Mouse (Mus musculus) cerebellum, adult 18-20 months (tissue): ENCODE results near the gene Luc7l3.

Experiments used
- DNase-seq, 2 experiments: peaks; one replicate each; pipeline ENCODE4 v3.0.0; 2021

Gene Luc7l3

DNA sequence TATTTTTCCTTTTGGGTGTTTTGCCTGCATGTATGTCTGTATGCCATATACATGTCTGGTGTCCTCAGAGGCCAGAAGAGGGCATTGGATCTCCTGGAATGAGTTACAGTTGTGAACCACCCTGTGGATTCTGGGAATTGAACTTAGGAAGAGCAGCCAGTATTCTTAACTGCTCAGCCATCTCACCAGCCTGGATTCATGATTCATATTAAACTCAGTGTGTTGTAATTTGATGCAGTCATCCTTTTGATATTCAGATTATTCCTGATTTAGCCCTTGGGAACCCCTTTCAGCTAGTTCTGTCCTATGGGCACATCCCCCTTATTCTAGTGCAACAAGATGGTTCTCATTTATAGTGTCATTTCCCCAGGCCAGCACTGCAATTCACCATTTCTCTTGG lies 14.8 kb upstream of the Luc7l3 start:
- no peak for DNase-seq

DNA sequence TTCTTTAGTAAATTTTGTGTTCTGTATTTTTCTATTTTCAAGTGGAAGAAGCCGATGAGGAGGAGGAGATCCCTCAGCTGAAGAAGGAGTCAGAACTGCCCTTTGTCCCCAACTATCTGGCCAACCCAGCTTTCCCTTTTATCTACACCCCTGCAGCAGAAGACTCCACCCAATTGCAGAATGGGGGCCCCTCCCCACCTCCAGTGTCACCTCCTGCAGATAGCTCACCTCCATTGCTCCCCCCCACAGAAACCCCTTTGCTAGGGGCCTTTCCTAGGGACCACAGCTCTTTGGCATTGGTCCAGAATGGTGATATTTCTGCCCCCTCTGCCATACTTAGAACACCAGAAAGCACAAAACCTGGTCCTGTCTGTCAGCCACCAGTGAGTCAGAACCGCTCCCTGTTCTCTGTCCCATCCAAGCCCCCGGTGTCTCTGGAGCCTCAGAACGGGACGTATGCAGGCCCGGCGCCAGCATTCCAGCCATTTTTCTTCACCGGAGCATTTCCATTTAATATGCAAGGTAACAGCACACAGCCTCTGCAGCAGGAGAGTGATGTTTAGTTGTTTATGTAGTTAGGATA lies 12.7 kb upstream of the Luc7l3 start:
- DNase-seq, result no peak

GRCm38 (mm10) chr11:94332726-94333125 lies 10.9 kb upstream of the Luc7l3 start:
- no peak for DNase-seq

DNA sequence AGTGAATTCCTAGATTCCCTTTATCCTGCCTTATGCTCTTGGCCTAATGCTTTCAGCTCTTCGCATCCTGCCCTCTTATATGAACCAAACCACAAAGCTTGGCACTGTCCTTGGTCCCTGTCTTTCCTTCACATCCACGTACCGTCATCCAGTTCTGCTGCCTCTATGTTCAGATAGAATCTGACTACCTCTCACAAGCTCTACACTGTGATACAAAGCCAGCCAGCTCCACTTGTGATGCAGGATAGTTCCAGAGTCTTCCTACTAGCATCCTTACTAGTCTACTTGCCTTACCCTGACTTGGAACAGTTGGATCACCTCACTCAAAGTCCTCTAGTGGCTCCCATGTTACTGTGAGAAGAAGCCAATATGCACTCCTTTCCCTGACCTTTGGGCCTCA lies 8.4 kb upstream of the Luc7l3 start:
- DNase-seq, result no peak

DNA sequence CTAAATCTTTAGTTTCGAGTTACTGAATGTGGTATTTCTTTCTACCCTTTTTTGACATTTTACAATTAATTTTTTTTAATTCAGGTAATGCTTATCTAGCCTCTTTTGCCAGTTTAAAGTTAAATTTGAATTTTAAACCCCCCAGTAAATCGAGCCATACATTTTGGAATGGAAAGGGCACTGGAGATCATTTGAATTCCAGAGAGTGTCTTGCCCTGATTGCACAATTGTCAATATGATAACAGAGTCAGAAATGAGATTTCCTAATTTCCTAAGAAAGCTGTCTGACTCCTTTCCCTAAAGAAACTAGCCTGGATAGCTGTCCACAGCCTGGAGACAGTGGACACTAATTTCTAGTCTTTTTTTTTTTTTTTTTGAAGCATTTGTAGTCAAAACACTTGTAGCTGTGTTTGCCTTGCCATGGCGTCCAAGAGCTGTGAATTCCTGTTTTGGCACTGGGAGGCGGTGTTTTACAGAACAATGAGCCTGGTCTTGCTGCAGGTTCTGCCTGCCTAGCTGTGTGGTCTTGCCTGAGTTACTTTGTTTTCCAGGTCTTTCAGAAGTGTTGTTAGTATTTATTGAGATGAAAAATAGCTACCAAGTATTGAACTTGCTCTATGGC lies 7.6 kb upstream of the Luc7l3 start:
- peak; percentile 72 to 82 for DNase-seq

DNA sequence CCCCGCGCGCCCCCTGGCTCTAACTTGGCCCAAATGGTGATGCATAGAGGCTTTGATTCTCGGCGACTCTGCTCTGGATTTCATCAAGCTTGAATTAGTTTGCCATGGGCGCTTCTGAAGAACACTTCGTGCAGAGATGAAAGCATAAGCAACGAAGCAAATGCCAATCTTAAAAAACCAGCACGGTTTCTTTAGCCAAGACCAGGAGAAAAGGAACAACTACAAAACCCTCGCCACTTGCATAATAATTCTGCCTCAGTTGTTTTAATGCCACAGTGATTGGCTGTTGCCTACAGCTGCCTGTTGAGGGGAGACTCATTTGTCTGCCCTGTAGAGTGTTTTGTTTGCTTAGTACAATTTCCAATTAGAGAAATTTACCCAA lies 6.8 kb upstream of the Luc7l3 start:
- peak in 1 of 2 experiments; percentile 40 for DNase-seq

DNA sequence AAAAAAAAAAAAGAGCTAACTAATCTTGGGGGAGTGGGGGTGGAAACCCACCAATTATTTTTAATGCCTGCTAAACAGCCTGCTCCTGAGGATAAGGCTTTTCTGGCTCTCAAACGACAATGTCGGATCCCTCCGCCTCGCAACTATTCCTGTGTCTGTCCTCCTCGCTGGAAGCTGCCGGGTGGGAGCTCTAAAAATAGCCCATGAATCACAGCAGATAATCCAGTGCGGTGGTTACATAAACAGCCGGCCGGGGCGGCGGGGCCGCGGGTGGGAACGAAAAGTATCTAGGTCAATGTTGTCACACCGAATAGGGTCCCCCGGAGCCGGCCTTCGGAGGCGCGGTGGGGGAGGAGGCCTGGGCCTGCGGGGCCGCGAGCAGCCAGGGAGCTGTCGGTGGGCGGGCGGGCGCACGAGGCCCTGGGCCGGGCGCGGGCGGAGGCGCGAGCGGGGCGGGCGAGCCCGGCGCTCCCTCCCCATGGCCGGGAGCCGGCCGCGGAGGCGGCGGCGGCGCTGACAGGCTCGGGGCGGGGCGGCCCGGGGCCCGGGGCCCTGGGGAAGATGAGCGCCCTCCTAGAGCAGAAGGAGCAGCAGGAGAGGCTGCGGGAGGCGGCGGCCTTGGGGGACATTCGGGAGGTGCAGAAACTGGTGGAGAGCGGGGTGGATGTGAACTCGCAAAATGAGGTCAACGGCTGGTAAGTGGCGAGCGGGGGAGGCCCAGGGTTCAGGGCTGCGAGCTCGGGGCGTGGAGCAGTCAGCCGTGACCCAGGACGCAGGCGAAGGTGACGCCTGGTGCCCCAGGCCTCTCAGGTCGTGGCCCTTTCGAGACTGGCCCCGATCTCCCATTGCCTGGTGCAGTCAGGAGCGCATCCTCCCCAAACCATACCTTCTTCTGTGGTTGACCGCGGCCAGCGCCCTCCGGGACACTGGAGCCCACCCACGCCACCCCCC lies 6.2 kb upstream of the Luc7l3 start, which contains the start of gene Ankrd40:
Ankrd40 (plus strand) TSS at position 309 of the 951 bp plus-strand sequence.
- peak; percentile 96 to 98 for DNase-seq

DNA sequence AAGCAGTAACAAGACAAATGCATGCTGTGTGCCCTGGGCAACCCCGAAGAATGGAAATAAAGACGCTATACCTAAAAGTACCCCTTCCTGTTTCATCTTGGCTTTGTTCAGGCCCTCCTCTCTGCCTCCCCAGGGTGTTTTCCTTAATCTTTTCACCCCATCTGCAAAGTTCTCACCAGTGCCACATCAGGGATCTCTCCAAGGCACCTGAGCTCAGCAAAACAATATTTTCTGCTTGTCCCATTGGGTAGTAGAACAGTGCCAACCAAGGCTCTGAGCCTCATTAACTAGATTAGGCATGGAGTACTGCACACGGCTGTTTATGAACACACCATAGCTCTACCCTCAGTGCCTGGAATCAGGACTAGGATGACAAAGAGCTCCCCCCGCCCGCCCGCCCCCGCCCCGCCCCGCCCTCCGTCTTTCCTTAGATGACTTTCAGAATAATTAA lies 5.2 kb upstream of the Luc7l3 start:
- DNase-seq, result peak; percentile 70 to 75

GRCm38 (mm10) chr11:94324618-94325017 lies 2.8 kb upstream of the Luc7l3 start:
- no peak for DNase-seq

- DNase-seq, result no peak
Measured at GRCm38 (mm10) chr11:94323271-94323925, 1.6 kb upstream of the Luc7l3 start.

- no peak for DNase-seq
Measured at GRCm38 (mm10) chr11:94322636-94323035, 848 bp upstream of the Luc7l3 start.

DNA sequence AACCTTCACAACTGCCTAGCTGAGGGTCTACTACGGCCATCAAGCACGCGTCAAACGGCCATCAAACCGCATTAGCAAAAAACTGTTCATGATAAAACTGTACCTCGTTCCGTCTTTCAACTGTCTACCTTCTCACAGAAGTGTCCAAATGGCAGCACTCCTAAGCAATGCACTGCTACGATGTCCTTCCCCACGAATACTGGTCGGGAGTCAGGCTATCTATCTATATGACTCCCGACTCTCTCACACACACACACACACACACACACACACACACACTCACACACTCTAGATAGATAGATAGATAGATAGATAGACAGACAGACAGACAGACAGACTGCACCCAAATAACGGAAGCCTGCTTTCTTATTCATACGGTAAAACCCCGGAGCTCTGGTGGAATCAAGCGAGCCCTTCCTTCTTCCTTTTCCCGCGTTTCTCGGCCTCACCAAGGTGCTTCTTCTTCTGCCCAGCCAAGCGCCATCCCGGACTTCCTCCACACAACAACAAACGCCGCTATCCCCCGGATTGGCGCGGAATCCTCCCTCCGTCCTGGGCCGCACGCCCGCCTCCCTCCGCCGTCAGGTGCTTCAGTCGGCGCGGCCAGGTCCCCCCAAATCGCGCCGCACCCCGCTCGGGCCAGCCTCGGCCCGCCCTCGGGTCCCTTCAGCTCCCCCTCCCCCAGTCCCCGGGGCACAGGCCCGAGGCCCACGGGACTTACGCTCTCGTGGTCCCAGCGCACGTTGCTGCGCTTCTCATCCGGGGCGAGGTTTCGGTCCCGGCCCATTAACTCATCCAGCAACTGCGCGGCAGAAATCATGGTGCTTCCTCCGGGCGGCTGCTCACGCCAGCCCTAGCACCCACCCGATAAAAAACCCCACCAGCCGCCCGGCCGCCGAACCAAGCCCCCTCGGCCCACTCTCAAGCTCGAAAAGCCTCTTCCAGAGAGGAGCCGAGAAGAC lies 538 bp downstream of the Luc7l3 start:
- DNase-seq, result peak in 1 of 2 experiments; percentile 60

GRCm38 (mm10) chr11:94318056-94318455 lies 3.7 kb downstream of the Luc7l3 start:
- DNase-seq, result no peak

- DNase-seq, result no peak
Measured at GRCm38 (mm10) chr11:94317515-94317914, 4.3 kb downstream of the Luc7l3 start.

DNA sequence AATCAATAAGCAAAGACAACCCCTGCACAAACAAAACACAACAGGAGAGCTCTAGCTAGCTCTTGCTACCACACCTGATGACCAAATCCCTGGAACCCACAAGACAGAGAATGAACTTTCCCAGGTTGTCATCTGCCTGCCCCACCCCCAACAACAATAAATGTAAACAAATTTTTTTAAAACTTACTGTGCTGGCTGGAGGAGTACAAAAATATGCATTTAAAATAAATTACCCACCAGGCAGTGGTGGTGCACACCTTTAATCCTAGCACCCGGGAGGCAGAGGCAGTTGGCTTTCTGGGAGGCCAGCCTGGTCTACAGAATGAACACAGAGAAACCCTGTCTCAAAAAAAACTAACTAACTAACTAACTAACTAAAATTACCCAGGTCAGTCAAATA lies 4.8 kb downstream of the Luc7l3 start:
- no peak for DNase-seq

DNA sequence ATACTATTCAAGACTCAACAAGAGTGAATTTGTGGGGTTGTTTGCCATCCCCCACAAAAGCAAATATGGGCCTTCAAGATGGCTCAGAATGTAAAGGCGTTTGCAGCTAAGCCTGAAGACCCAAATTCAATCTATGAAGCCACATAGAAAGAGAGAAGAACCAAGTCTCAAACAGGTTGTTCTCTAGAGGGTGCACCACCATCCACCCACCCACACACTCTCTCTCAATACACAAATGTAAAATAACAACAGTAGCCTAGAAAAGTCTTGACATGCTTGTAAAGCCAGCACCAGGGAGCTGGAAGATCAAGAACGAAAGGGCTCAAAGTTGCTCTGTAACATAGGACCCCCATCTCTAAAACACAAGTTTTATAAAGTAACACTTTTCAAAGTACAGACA lies 5.3 kb downstream of the Luc7l3 start:
- DNase-seq, result no peak

DNA sequence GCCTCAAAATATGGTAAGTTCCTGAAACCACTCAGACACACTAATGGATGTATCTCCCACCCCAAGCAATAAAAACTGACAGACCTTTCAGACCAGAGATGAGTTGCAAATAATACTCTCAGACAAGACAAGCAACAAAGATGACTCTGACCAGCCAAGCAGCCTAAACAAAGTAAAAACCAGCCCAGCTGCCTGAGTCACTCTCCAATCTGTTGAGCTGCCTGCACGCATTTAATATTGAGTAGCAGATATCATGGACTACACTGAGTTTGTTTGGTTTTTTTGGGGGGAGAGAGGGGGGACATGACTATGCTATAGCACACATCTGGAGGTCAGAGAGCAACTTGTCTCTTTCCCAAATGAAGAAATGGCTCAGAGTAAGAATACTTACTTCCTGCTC lies 6.5 kb downstream of the Luc7l3 start:
- DNase-seq, result no peak

DNA sequence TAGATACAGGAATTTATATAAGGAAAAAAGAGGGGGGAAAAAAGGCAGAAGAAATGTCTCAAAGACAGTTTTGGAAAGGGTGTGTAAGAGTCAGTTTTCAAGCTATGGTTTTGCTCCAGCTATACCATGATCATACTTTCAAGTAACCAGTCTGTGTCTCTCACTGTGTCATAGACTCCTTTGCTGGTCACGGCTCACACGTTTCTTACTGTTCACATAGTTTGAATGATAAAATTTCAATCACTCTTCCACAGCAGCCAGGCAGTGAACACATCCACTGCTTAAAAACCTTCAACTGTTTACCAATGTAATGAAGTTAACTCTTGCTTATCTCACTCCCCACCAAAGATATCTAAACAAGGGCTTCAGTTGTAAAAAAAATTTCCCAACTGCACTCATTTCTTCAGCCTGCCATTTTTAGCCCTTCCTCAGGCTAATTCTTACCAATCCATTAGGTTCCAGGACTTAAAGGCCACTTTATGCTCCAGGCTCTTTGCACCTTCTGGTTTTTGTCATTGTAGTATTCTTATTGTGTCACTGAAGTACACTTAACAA lies 7.6 kb downstream of the Luc7l3 start:
- DNase-seq, result no peak

GRCm38 (mm10) chr11:94312733-94313132 lies 9.1 kb downstream of the Luc7l3 start:
- DNase-seq, result no peak

DNA sequence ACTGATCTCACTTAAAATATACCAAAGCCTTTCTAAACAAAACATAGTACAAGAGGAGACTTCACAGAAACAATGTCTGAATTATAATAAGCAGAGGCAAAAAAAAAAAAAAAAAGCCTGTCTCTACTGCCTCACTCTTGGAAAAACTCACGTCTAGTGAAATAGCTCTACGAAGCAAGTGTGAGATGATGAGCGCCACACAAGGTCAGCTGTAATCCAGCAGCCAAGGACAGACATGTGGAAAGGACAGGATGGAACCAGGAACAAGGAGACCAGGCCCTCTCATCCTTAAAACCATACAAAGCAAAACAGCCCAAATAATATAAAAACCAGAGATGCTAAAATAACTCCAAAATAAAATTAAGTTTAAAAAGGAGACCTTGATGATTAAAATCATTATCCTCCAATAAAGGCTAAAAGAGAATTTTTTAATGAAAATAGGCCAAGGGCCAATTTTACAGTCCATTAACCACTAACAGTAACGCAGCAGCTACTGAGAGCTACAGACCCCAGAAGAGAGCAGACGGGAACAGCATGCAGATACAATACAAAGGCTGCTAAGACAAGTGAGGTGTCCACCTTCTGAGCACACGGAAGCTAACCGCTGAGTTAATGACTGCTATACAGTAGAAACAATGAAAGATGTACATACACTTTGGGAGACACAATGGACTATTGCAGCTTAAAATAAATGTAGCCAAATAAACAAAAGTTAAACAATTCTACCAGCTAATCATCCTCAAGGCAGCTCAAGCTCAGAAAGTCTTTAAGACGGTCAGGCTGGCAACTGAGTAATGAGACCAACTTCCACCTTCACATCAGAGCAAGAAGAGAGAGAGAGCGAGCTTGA lies 26.6 kb downstream of the Luc7l3 start:
- no peak for DNase-seq
